Mouse (Mus musculus) lung, postnatal 0 days (tissue): ENCODE results near the gene Gm15217.

ENCODE experiments used
- CTCF ChIP-seq: IDR thresholded peaks from 2 replicates; pipeline ENCODE4 v1.5.1; 2016; ENCODE audit warnings: antibody characterized with exemption, mild to moderate bottlenecking
- EP300 ChIP-seq: IDR thresholded peaks from 2 replicates; pipeline ENCODE4 v1.6.1; 2016; ENCODE audit warnings: antibody characterized with exemption, mild to moderate bottlenecking, control low read depth

- TF ChIP-seq CTCF (no peak), EP300 (no peak)
Observed at GRCm38 (mm10) chr14:46357286-46357685, 21.9 kb upstream of the Gm15217 start.
